Mouse (Mus musculus) liver, postnatal 0 days (tissue): Measurements from ENCODE around the gene Pakap.

Experiments
- CTCF ChIP-seq: sonication (generic); IDR thresholded peaks from 2 replicates; pipeline ENCODE4 v1.5.1; 2016; ENCODE audit warnings: antibody characterized with exemption, low read depth
- EP300 ChIP-seq: IDR thresholded peaks from 2 replicates; pipeline ENCODE4 v1.6.1; 2016; ENCODE audit warnings: antibody characterized with exemption, low read depth, mild to moderate bottlenecking

GRCm38 (mm10) chr4:57701576-57701975, 133.6 kb downstream of the Pakap start:
- no peak for TF ChIP-seq CTCF
- TF ChIP-seq EP300, result no peak
